Mouse (Mus musculus) midbrain, embryonic 15.5 days (tissue): ENCODE measurements at regions not wholly inside any gene's neighbourhood (a gene's known extent, or its start where the extent isn't known, plus 50 kb on each side); places are given as distances from the start of the nearest gene placed in this dataset.
A peak's percentile ranks its signal among the peaks of the same experiment; 100 is the strongest.

ENCODE experiments used
- ATAC-seq: fragments of 200-750 bp; cut with Nextera tagmentation; replicated peaks from 2 replicates; pipeline ENCODE4 v1.8.0; 2017; ENCODE audit warnings: moderate TSS enrichment
- H3K27ac ChIP-seq: fragments of 300-500 bp; sonication (generic); 2 replicates; pipeline ENCODE4 v1.5.1; 2015; ENCODE audit warnings: mild to moderate bottlenecking, inconsistent platforms
- H3K27me3 ChIP-seq: fragments of 300-500 bp; sonication (generic); replicated peaks from 2 replicates; pipeline ENCODE4 v1.6.1; 2015; ENCODE audit warnings: inconsistent platforms
- H3K36me3 ChIP-seq: fragments of 300-500 bp; sonication (generic); replicated peaks from 2 replicates; pipeline ENCODE4 v1.6.1; 2015; ENCODE audit warnings: inconsistent platforms
- H3K4me1 ChIP-seq: fragments of 300-500 bp; sonication (generic); 2 replicates; pipeline ENCODE4 v1.6.1; 2015; ENCODE audit warnings: inconsistent platforms
- H3K4me2 ChIP-seq: fragments of 300-500 bp; sonication (generic); 2 replicates; pipeline ENCODE4 v1.6.1; 2015; ENCODE audit warnings: inconsistent platforms, mild to moderate bottlenecking, moderate library complexity
- H3K4me3 ChIP-seq: fragments of 300-500 bp; sonication (generic); 2 replicates; pipeline ENCODE4 v1.5.1; 2015; ENCODE audit warnings: mild to moderate bottlenecking, inconsistent platforms
- H3K9ac ChIP-seq: fragments of 300-500 bp; sonication (generic); 2 replicates; pipeline ENCODE4 v1.6.1; 2015; ENCODE audit warnings: mild to moderate bottlenecking, inconsistent platforms
- H3K9me3 ChIP-seq: fragments of 300-500 bp; sonication (generic); 2 replicates; pipeline ENCODE4 v1.6.1; 2016; ENCODE audit warnings: inconsistent platforms
- WGBS: fragments of 180-500 bp; shearing (Covaris S2); methylation state at CpG from one replicate; pipeline ENCODE4 v1.1.7; 2015; ENCODE audit warnings: mixed read lengths; 5-methylcytosine and 5-hydroxymethylcytosine counted together

DNA sequence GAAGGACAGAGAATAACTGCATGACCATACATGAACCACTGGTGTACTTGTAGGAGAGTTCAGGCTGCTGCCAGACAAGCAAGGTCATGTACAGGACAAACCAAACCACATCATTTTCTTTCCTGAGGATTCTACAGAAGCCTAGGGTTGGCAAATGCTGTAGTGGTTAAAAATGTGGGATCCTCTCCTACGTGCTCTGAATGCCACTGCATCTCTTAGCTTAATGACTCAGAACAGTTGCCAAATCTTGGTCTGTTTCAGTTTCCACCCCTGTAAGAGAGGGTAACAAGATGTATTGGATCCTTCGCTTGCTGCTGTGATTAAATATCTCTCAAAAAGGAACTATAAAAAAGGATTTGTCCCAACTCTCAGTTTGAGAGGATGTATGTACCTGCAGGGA, 938.1 kb downstream of the 4930444P10Rik start:
- Histone ChIP-seq H3K36me3 (no peaks in the 10 kb centered on the region), H3K9me3 (no peaks in the 10 kb centered on the region), H3K9ac (no peak overlapping the region), H3K4me3 (no peak overlapping the region), H3K27ac (no peak overlapping the region), H3K4me1 (no peaks in the 10 kb centered on the region), H3K4me2 (no peak overlapping the region), H3K27me3 (no peaks in the 10 kb centered on the region)
- 93% methylated on average over 2 of the region's 2 CpGs for WGBS
- ATAC-seq: no peak

DNA sequence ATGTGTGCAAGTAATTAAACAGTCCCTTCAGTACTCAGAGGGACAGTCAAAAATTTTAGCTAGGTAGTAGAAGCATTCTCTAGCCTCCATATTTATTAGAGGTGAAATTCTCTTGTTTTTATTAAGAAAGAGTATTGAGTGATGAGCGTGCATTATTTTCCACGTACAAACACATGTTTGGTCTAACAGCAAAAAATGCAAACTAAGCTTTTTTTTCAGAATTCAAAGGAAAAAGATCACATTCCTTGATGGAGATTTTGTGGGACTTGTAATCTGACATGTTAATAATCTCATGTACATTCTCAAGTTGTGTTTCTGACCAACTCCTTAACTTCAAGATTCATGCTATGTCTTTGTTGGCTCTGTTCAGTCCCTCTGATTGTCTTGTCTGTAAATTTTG, 939.2 kb downstream of the 4930444P10Rik start:
- Histone ChIP-seq H3K27me3 (no peaks in the 10 kb centered on the region), H3K9ac (no peak overlapping the region), H3K4me2 (no peak overlapping the region), H3K27ac (no peak overlapping the region), H3K4me1 (no peaks in the 10 kb centered on the region), H3K4me3 (no peak overlapping the region), H3K9me3 (no peaks in the 10 kb centered on the region), H3K36me3 (no peaks in the 10 kb centered on the region)
- ATAC-seq: no peak
- WGBS: 95% methylated on average over 2 of the region's 2 CpGs

GRCm38 (mm10) chr1:15143922-15144591, 949.1 kb downstream of the 4930444P10Rik start:
- no peaks in the 10 kb centered on the region for H3K9me3 ChIP-seq
- ATAC-seq: no peak
- WGBS: 88% methylated on average over 1 of the region's 1 CpGs

DNA sequence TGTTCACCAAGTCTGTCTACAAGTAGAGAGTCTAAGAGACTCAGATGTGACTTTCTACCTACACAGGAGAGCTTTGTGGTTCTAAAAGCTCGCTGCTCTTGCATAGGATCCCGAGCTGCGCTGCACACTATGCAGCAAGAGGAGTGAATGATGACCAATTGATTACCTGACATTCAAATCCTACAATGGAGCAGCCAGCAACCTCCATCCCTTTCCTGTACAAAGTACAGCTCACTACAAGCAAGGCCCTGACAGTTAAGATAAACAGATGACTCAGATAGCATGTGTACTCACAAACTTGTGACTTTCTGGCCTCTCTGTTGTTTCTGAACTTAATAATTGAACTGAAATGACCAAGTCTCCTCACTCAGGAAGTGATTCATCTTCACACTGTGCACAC, 974.7 kb downstream of the 4930444P10Rik start:
- Histone ChIP-seq H3K27me3 (no peaks in the 10 kb centered on the region), H3K9ac (no peak overlapping the region), H3K4me1 (no peaks in the 10 kb centered on the region), H3K9me3 (no peaks in the 10 kb centered on the region), H3K4me2 (no peak overlapping the region), H3K36me3 (no peaks in the 10 kb centered on the region), H3K4me3 (no peak overlapping the region), H3K27ac (no peak overlapping the region)
- no peak for ATAC-seq
- WGBS: 85% methylated on average over 3 of the region's 3 CpGs

More at GRCm38 (mm10) chr1:15143922-15144591, 949.1 kb downstream of the 4930444P10Rik start:
- H3K4me2 ChIP-seq: no peak overlapping the region
- H3K27me3 ChIP-seq: no peaks in the 10 kb centered on the region
- H3K4me3 ChIP-seq: no peak overlapping the region
- no peaks in the 10 kb centered on the region for H3K4me1 ChIP-seq
- H3K36me3 ChIP-seq: no peaks in the 10 kb centered on the region
- H3K27ac ChIP-seq: no peak overlapping the region
- no peak overlapping the region for H3K9ac ChIP-seq

- Histone ChIP-seq H3K4me3 (no peak overlapping the region), H3K9me3 (no peaks in the 10 kb centered on the region), H3K9ac (no peak overlapping the region), H3K27me3 (no peaks in the 10 kb centered on the region), H3K27ac (no peak overlapping the region), H3K36me3 (no peaks in the 10 kb centered on the region), H3K4me2 (no peak overlapping the region), H3K4me1 (no peaks in the 10 kb centered on the region)
- 88% methylated on average over 2 of the region's 2 CpGs for WGBS
- ATAC-seq: no peak
Measured at GRCm38 (mm10) chr1:15111420-15111819, 981.7 kb downstream of the 4930444P10Rik start.

- Histone ChIP-seq H3K4me3 (no peak overlapping the region), H3K9me3 (no peaks in the 10 kb centered on the region), H3K27ac (no peak overlapping the region), H3K27me3 (no peaks in the 10 kb centered on the region), H3K4me2 (no peak overlapping the region), H3K36me3 (no peaks in the 10 kb centered on the region), H3K9ac (no peak overlapping the region), H3K4me1 (no peaks in the 10 kb centered on the region)
- no peak for ATAC-seq
- WGBS: 94% methylated on average over 1 of the region's 1 CpGs
Measured at GRCm38 (mm10) chr1:15070331-15070730, 1022.8 kb downstream of the 4930444P10Rik start.

DNA sequence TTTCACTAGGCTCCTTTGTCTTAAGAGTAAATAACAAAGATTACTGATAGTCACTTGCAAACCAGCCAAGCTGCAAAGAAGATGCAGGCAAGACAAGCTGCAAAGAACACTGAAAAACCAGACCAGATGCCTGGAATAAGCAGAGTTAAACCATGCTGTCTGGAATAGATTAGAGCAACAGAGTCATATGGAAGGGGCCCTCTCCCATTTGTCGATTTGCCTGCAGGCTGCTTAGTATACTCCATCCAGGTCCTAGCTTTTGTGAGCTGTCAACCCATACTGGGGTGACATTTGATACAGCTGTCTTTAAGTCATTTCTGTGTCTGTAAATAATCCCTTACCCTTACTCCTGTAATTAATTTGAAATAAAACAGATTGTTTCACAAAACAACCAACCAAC, 1059.1 kb downstream of the 4930444P10Rik start:
- Histone ChIP-seq H3K4me1 (no peaks in the 10 kb centered on the region), H3K27me3 (no peaks in the 10 kb centered on the region), H3K27ac (no peak overlapping the region), H3K36me3 (no peaks in the 10 kb centered on the region), H3K4me3 (no peak overlapping the region), H3K4me2 (no peak overlapping the region), H3K9me3 (no peaks in the 10 kb centered on the region), H3K9ac (no peak overlapping the region)
- 56% methylated on average over 1 of the region's 1 CpGs for whole genome bisulfite sequencing
- ATAC-seq: no peak

- no peak for ATAC-seq
- no peaks in the 10 kb centered on the region for H3K9me3 ChIP-seq
- no peaks in the 10 kb centered on the region for H3K27me3 ChIP-seq
- no peaks in the 10 kb centered on the region for H3K4me1 ChIP-seq
- no peak overlapping the region for H3K4me2 ChIP-seq
- WGBS: 84% methylated on average over 4 of the region's 4 CpGs
- H3K4me3 ChIP-seq: no peak overlapping the region
- H3K27ac ChIP-seq: no peak overlapping the region
- H3K9ac ChIP-seq: no peak overlapping the region
- H3K36me3 ChIP-seq: no peaks in the 10 kb centered on the region
Measured at GRCm38 (mm10) chr1:15018460-15018779, 1074.7 kb downstream of the 4930444P10Rik start.

GRCm38 (mm10) chr1:15017689-15018459, 1075.3 kb downstream of the 4930444P10Rik start:
- WGBS: 75% methylated on average over 9 of the region's 9 CpGs
- ATAC-seq: no peak
- Histone ChIP-seq H3K36me3 (no peaks in the 10 kb centered on the region), H3K4me3 (no peak overlapping the region), H3K27me3 (no peaks in the 10 kb centered on the region), H3K9me3 (no peaks in the 10 kb centered on the region), H3K4me1 (no peaks in the 10 kb centered on the region), H3K9ac (no peak overlapping the region), H3K4me2 (no peak overlapping the region), H3K27ac (no peak overlapping the region)

GRCm38 (mm10) chr1:15007663-15008344, 1085.3 kb downstream of the 4930444P10Rik start:
- Histone ChIP-seq H3K4me2 (no peak overlapping the region), H3K4me3 (no peak overlapping the region), H3K9ac (no peak overlapping the region), H3K27me3 (no peaks in the 10 kb centered on the region), H3K27ac (no peak overlapping the region), H3K9me3 (no peaks in the 10 kb centered on the region), H3K4me1 (no peaks in the 10 kb centered on the region), H3K36me3 (no peaks in the 10 kb centered on the region)
- peak; percentile 90 for ATAC-seq
- 4% methylated on average over 3 of the region's 3 CpGs for WGBS

- no peaks in the 10 kb centered on the region for H3K4me1 ChIP-seq
- no peak overlapping the region for H3K9ac ChIP-seq
- H3K4me2 ChIP-seq: no peak overlapping the region
- no peak for ATAC-seq
- H3K27me3 ChIP-seq: no peaks in the 10 kb centered on the region
- H3K4me3 ChIP-seq: no peak overlapping the region
- WGBS: 93% methylated on average over 3 of the region's 3 CpGs
- H3K36me3 ChIP-seq: no peaks in the 10 kb centered on the region
- H3K27ac ChIP-seq: no peak overlapping the region
- no peaks in the 10 kb centered on the region for H3K9me3 ChIP-seq
Measured at GRCm38 (mm10) chr1:14995348-14995747, 1097.8 kb downstream of the 4930444P10Rik start.

- H3K4me1 ChIP-seq: no peaks in the 10 kb centered on the region
- H3K36me3 ChIP-seq: no peaks in the 10 kb centered on the region
- ATAC-seq: peak; percentile 71
- H3K27ac ChIP-seq: no peak overlapping the region
- WGBS: 50% methylated on average over 6 of the region's 6 CpGs
- no peaks in the 10 kb centered on the region for H3K27me3 ChIP-seq
- H3K4me3 ChIP-seq: no peak overlapping the region
- no peak overlapping the region for H3K9ac ChIP-seq
- H3K4me2 ChIP-seq: no peak overlapping the region
- no peaks in the 10 kb centered on the region for H3K9me3 ChIP-seq
Measured at GRCm38 (mm10) chr1:14980093-14980711, 1112.9 kb downstream of the 4930444P10Rik start.
